Mouse (Mus musculus) midbrain, embryonic 15.5 days (tissue): ENCODE data around the gene Cyp2c39. TPM values are rescaled to one million over a fixed set of nuclear protein-coding genes. Genes with fewer than 3 reads are reported as not detected.
"Not testable (repeated sequence)": the region's sequence is repeated elsewhere in the genome, so short reads cannot be mapped to it uniquely, and the experiment has no call there.

Experiments
- ATAC-seq: fragments of 200-750 bp; cut with Nextera tagmentation; replicated peaks from 2 replicates; pipeline ENCODE4 v1.8.0; 2017; ENCODE audit warnings: moderate TSS enrichment
- H3K27ac ChIP-seq: fragments of 300-500 bp; sonication (generic); 2 replicates; pipeline ENCODE4 v1.5.1; 2015; ENCODE audit warnings: mild to moderate bottlenecking, inconsistent platforms
- H3K27me3 ChIP-seq: fragments of 300-500 bp; sonication (generic); replicated peaks from 2 replicates; pipeline ENCODE4 v1.6.1; 2015; ENCODE audit warnings: inconsistent platforms
- H3K36me3 ChIP-seq: fragments of 300-500 bp; sonication (generic); replicated peaks from 2 replicates; pipeline ENCODE4 v1.6.1; 2015; ENCODE audit warnings: inconsistent platforms
- H3K4me1 ChIP-seq: fragments of 300-500 bp; sonication (generic); 2 replicates; pipeline ENCODE4 v1.6.1; 2015; ENCODE audit warnings: inconsistent platforms
- H3K4me2 ChIP-seq: fragments of 300-500 bp; sonication (generic); 2 replicates; pipeline ENCODE4 v1.6.1; 2015; ENCODE audit warnings: inconsistent platforms, mild to moderate bottlenecking, moderate library complexity
- H3K4me3 ChIP-seq: fragments of 300-500 bp; sonication (generic); 2 replicates; pipeline ENCODE4 v1.5.1; 2015; ENCODE audit warnings: mild to moderate bottlenecking, inconsistent platforms
- H3K9ac ChIP-seq: fragments of 300-500 bp; sonication (generic); 2 replicates; pipeline ENCODE4 v1.6.1; 2015; ENCODE audit warnings: mild to moderate bottlenecking, inconsistent platforms
- H3K9me3 ChIP-seq: fragments of 300-500 bp; sonication (generic); 2 replicates; pipeline ENCODE4 v1.6.1; 2016; ENCODE audit warnings: inconsistent platforms
- WGBS: fragments of 180-500 bp; shearing (Covaris S2); methylation state at CpG from one replicate; pipeline ENCODE4 v1.1.7; 2015; ENCODE audit warnings: mixed read lengths; 5-methylcytosine and 5-hydroxymethylcytosine counted together
- polyA plus RNA-seq: library from polyadenylated mRNA; unstranded; fragments of >200 nt; fragmentation: Nextera tagmentation; extraction: Ambion mirVana; gene quantifications from 2 replicates; pipeline ENCODE4 v1.2.1, GENCODE M21; 2015

The Cyp2c39 gene
- polyA plus RNA-seq = not detected in 2 replicates

DNA sequence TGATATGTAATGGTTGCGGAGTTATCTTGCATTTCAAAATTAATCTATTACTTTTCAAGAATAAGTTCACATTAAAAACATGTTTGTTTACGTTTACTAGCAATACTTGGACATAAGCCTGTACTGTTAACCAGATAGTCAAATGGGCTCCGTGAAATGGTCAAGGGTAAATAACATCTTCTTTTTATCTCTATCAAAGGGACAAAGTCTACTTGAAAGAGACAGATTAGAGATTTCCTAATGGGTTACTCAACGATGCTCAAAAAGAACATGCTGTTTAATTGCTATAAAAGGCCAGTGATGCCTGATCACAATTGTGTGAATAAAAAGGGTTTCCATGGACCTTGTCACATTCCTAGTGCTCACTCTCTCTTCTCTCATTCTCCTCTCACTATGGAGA is at the start of gene Cyp2c39:
Cyp2c39 (plus strand) TSS at position 329 of the 400 bp plus-strand sequence.
- WGBS = 77% methylated on average over 4 of the region's 4 CpGs
- no peak within 1 kb of the TSS for H3K27ac ChIP-seq
- no peak within 1 kb of the TSS for H3K4me2 ChIP-seq
- H3K9me3 ChIP-seq = 0 out of 2 replicates have a peak, but pooled peaks cover 3% of the 10 kb centered on the region
- no peaks in the 10 kb centered on the region for H3K4me1 ChIP-seq
- no peak within 1 kb of the TSS for H3K4me3 ChIP-seq
- no peak within 1 kb of the TSS for H3K9ac ChIP-seq
- ATAC-seq = no peak
- H3K27me3 ChIP-seq = no peaks in the 10 kb centered on the region
- no peaks in the 10 kb centered on the region for H3K36me3 ChIP-seq

DNA sequence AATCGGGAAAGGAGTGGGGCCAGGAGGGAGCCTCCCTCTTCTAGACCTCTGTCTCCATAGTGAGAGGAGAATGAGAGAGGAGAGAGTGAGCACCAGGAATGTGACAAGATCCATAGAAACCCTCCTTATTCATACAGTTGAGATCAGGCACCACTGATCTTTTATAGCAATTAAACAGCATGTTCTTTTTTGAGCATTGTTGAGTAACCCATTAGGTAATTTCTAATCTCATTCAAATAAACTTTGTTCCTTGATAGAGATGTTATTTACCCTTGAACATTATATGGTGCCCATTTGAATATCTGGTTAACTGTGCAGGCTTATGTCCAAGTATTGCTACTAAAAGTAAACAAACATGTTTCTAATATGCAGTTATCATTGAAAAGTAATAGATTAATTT is 47.7 kb upstream of the Cyp2c39 start, which contains the start of gene Cyp2c38:
Cyp2c38 (minus strand) TSS at position 135 of the 400 bp plus-strand sequence.
- no peaks in the 10 kb centered on the region; the same call in 1 of the 2 replicates for H3K9me3 ChIP-seq
- no peaks in the 10 kb centered on the region for H3K36me3 ChIP-seq
- no peak within 1 kb of the TSS for H3K4me3 ChIP-seq
- WGBS = 83% methylated on average over 1 of the region's 1 CpGs
- no peak within 1 kb of the TSS for H3K27ac ChIP-seq
- no peaks in the 10 kb centered on the region for H3K27me3 ChIP-seq
- no peak within 1 kb of the TSS for H3K9ac ChIP-seq
- no peaks in the 10 kb centered on the region for H3K4me1 ChIP-seq
- ATAC-seq = no peak
- H3K4me2 ChIP-seq = no peak within 1 kb of the TSS

DNA sequence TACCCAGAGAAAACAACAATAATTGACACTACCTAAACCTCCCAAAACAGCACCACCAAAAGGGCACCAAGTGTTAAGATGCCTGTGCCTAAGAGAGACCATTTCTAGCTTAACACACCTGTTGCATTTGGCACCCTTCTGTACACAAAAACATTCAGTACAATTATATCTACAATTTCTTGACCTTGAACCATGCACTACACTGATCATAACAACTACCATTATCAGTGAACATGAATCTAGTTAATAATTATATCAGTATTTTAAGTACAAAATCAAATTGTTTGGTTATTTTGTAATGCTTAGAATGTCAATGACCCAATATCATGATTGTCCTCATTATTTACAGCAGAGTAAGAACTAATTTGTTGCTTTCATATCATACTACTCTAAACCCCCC is 46.7 kb upstream of the Cyp2c39 start:
- H3K27me3 ChIP-seq = no peaks in the 10 kb centered on the region
- no peaks in the 10 kb centered on the region for H3K4me1 ChIP-seq
- ATAC-seq = no peak
- H3K4me2 ChIP-seq = no peak overlapping the region
- no peaks in the 10 kb centered on the region for H3K36me3 ChIP-seq
- H3K9me3 ChIP-seq = no peaks in the 10 kb centered on the region; the same call in 1 of the 2 replicates
- no peak overlapping the region for H3K27ac ChIP-seq
- H3K9ac ChIP-seq = no peak overlapping the region
- H3K4me3 ChIP-seq = no peak overlapping the region

DNA sequence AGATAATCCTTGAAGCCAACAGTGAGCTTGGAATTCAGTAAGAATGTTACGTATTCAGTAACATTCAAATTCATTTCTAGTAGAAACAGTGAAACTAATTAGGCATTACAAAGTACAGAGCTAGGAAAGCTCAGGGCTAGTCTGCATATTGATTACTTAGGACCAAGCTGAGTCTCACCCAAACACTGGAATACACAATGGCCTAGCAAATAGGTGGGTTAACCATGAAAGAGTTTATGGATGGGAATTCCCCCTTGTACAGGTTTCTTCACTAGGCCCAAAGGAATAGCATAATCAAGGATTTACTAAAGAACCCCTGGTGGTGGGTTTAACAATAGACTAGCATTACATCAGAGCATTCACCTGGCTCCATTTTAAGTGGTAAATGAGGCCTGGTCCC is 26.7 kb upstream of the Cyp2c39 start:
- WGBS = 95% methylated on average over 1 of the region's 1 CpGs

DNA sequence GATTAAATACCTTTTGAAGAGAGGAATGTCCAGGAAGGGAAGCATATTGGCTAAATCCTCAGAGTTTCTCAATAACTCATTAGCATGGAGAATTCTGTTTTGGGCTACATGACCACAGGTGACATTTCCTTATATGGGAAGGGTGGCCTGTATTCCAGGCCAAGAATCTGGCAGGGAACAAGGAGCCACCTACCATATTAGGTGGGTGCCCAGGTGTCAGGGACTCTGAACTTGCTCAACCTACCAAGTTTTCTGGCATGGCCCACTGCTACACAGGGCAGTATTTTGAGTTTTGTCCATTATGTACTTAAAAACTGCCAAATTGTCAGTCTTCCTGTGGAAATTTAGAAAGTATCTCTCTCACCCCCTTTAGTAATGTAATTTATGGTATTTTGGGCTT is 4.3 kb upstream of the Cyp2c39 start:
- Histone ChIP-seq H3K36me3 (no peaks in the 10 kb centered on the region), H3K27ac (no peak overlapping the region), H3K4me3 (no peak overlapping the region), H3K27me3 (no peaks in the 10 kb centered on the region), H3K9me3 (0 out of 2 replicates have a peak, but pooled peaks cover 3% of the 10 kb centered on the region), H3K4me1 (no peaks in the 10 kb centered on the region), H3K9ac (no peak overlapping the region), H3K4me2 (no peak overlapping the region)
- no peak for ATAC-seq

More for the DNA sequence above, 26.7 kb upstream of the Cyp2c39 start:
- H3K27ac ChIP-seq, H3K27me3 ChIP-seq, H3K9ac ChIP-seq, H3K4me2 ChIP-seq, H3K4me1 ChIP-seq, H3K36me3 ChIP-seq, ATAC-seq, H3K4me3 ChIP-seq: not testable (repeated sequence)
- peaks cover 13% of the 10 kb centered on the region; the same call in 1 of the 2 replicates for H3K9me3 ChIP-seq

DNA sequence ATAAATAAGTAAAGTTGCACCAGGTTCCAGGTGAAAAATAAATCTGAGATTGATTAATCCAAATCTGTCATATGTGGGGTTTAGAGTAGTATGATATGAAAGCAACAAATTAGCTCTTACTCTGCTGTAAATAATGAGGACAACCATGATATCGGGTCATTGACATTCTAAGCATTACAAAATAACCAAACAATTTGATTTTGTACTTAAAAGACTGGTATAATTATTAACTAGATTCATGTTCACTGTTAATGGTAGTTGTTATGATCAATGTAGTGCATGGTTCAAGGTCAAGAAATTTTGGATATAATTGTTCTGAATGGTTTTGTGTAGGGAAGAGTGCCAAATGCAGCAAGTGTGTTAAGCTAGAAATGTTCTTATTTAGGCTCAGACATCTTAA is 1.1 kb upstream of the Cyp2c39 start:
- WGBS = 58% methylated on average over 1 of the region's 1 CpGs
- Histone ChIP-seq H3K9ac (no peak overlapping the region), H3K27ac (no peak overlapping the region), H3K27me3 (no peaks in the 10 kb centered on the region), H3K4me2 (no peak overlapping the region), H3K4me3 (no peak overlapping the region), H3K4me1 (no peaks in the 10 kb centered on the region), H3K9me3 (0 out of 2 replicates have a peak, but pooled peaks cover 3% of the 10 kb centered on the region), H3K36me3 (no peaks in the 10 kb centered on the region)
- ATAC-seq = no peak

Other genes with a start within 250 kb of the Cyp2c39 start
- not detected in 2 replicates for gene Cyp2c29, start 241.5 kb upstream of the Cyp2c39 start, polyA plus RNA-seq
- not detected in 2 replicates for gene Cyp2c38, start 47.8 kb upstream of the Cyp2c39 start, polyA plus RNA-seq
- not detected in 2 replicates for gene Cyp2c67, start 138.2 kb downstream of the Cyp2c39 start, polyA plus RNA-seq
- 0.19 TPM in 1 of 2 replicates, not detected in the other for gene Cyp2c68, start 230.2 kb downstream of the Cyp2c39 start, polyA plus RNA-seq